Mouse (Mus musculus): Measurements from ENCODE around the gene Prc1.

GRCm38 (mm10) chr7:80324043-80324815, 30.0 kb downstream of the Prc1 start, which contains the start of gene Rccd1:
- TF ChIP-seq CTCF (IDR thresholded peaks at IDR 0.05; ENCODE audit: borderline replicate concordance, control insufficient read depth, extremely low read depth, insufficient read depth, low read length, poor library complexity) (no peak; the same call in 1 of the 2 replicates), POLR2A (IDR thresholded peaks at IDR 0.05; ENCODE audit: control insufficient read depth, extremely low read depth, insufficient read depth, low read length, poor library complexity) (peak; percentile 54; the same call in 1 of the 2 replicates)

Measured in thymus, adult 2 months (tissue).